Mouse (Mus musculus): ENCODE measurements around the gene Ap5z1.

GRCm38 (mm10) chr5:142416070-142416775 is 47.5 kb upstream of the Ap5z1 start:
- TF ChIP-seq CTCF (IDR thresholded peaks at IDR 0.05; ENCODE audit: borderline replicate concordance, extremely low read depth, insufficient read depth, insufficient read length): no peak
- TF ChIP-seq POLR2A (IDR thresholded peaks at IDR 0.05; ENCODE audit: borderline replicate concordance, extremely low read depth, insufficient read depth, insufficient read length, poor library complexity, severe bottlenecking): no peak

All from brain, embryonic 14.5 days (tissue).